Mouse (Mus musculus): ENCODE measurements around the gene Zfp609. TPM values are rescaled to one million over a fixed set of nuclear protein-coding genes. Genes with fewer than 3 reads are reported as not detected.

Gene Zfp609
- polyA plus RNA-seq, 1 experiment from 2014 or later, result 9.2 TPM

DNA sequence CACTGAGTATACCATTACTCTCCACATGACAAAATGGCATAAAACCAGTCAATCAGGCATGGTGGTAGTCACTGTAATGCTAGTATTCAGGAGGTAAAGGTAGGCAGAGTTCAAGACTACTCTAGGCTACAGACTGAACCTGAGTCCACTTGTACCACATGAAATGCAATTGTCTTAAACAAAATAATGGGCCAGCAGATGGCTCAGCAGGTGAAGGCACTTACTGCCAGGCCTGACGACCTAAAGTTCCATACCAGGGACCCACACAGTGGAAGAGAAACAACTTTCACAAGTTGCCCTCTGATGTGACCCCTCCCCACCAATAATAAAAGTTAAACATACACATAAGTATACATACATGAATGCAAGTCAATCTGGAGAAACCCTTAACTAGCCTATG, 19.5 kb downstream of the Zfp609 start:
- 77% methylated on average over 1 of the region's 1 CpGs for WGBS
- no peak for ATAC-seq (ENCODE audit: low FRiP score, low TSS enrichment)

DNA sequence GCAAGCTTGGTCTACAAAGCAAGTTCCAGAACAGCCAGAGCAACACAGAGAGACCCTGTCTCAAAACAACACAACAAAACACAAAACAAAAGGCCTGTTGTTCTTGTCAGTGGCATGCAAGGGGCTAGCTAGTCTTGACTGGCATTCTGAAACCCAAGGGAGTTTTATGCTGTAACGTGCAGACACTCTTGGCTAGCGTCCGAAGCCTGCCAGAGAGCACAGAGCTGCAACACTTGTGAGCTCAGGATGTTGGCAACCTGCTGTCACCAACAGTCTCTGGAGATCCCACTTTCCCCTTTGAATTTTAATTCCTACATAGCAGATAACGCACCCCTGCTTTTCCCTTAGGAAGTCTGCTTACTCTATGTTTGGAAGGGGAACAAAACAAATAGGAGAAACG, 20.1 kb downstream of the Zfp609 start:
- 38% methylated on average over 5 of the region's 5 CpGs for WGBS
- H3K4me3 ChIP-seq (replicated peaks; ENCODE audit: low read depth, low read length), result no peak overlapping the region
- no peaks in the 10 kb centered on the region for H3K36me3 ChIP-seq (ENCODE audit: control insufficient read depth, insufficient read depth, low read length)
- H3K27ac ChIP-seq (replicated peaks; ENCODE audit: low read depth, low read length), result no peak overlapping the region
- no peaks in the 10 kb centered on the region for H3K9me3 ChIP-seq (ENCODE audit: control insufficient read depth, low read length)
- ATAC-seq (ENCODE audit: low FRiP score, low TSS enrichment), result no peak
- H3K4me1 ChIP-seq (ENCODE audit: control insufficient read depth, insufficient read depth, low read length), result 0 out of 2 replicates have a peak, but pooled peaks cover 2% of the 10 kb centered on the region
- H3K27me3 ChIP-seq (ENCODE audit: control insufficient read depth, insufficient read depth, low read length), result no peaks in the 10 kb centered on the region
- no peak overlapping the region for H3K4me2 ChIP-seq (ENCODE audit: low read length)
- H3K9ac ChIP-seq (replicated peaks; ENCODE audit: low read length), result no peak overlapping the region
- DNase-seq, result peak; percentile 57

More for the DNA sequence above, 19.5 kb downstream of the Zfp609 start:
- H3K36me3 ChIP-seq (ENCODE audit: control insufficient read depth, insufficient read depth, low read length), result no peaks in the 10 kb centered on the region
- H3K9ac ChIP-seq (replicated peaks; ENCODE audit: low read length), result no peak overlapping the region
- 0 out of 2 replicates have a peak, but pooled peaks cover 2% of the 10 kb centered on the region for H3K4me1 ChIP-seq (ENCODE audit: control insufficient read depth, insufficient read depth, low read length)
- H3K9me3 ChIP-seq (ENCODE audit: control insufficient read depth, low read length), result no peaks in the 10 kb centered on the region
- no peak overlapping the region for H3K4me3 ChIP-seq (replicated peaks; ENCODE audit: low read depth, low read length)
- H3K27ac ChIP-seq (replicated peaks; ENCODE audit: low read depth, low read length), result no peak overlapping the region
- no peaks in the 10 kb centered on the region for H3K27me3 ChIP-seq (ENCODE audit: control insufficient read depth, insufficient read depth, low read length)
- H3K4me2 ChIP-seq (ENCODE audit: low read length), result no peak overlapping the region
- no peak for DNase-seq

DNA sequence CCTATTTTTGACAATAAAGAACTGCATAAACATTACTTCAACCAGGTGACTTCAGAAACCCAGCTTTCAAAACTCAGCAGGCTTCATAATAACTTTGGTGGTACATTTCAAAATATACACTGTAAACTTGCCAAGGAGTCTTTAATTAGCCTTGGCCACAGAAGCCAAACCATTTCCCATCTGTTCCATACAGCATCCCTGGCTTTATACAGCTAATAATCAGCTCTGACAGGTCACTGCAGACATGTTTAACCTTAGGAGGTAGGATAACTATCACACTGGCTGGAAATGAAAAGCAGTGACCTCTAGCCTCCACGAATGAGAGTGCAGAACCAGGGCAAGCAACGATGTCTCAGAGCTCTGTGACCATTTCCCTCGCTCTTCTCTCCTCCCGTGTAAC, 27.6 kb downstream of the Zfp609 start:
- DNase-seq, result no peak
- Histone ChIP-seq H3K9me3 (ENCODE audit: control insufficient read depth, low read length) (no peaks in the 10 kb centered on the region), H3K4me3 (replicated peaks; ENCODE audit: low read depth, low read length) (no peak overlapping the region), H3K9ac (replicated peaks; ENCODE audit: low read length) (no peak overlapping the region), H3K4me2 (ENCODE audit: low read length) (no peak overlapping the region), H3K27ac (replicated peaks; ENCODE audit: low read depth, low read length) (no peak overlapping the region), H3K4me1 (ENCODE audit: control insufficient read depth, insufficient read depth, low read length) (0 out of 2 replicates have a peak, but pooled peaks cover 1% of the 10 kb centered on the region), H3K27me3 (ENCODE audit: control insufficient read depth, insufficient read depth, low read length) (no peaks in the 10 kb centered on the region), H3K36me3 (ENCODE audit: control insufficient read depth, insufficient read depth, low read length) (peaks cover 5% of the 10 kb centered on the region; the same call in 1 of the 2 replicates)
- no peak for ATAC-seq (ENCODE audit: low FRiP score, low TSS enrichment)
- 80% methylated on average over 4 of the region's 4 CpGs for WGBS

DNA sequence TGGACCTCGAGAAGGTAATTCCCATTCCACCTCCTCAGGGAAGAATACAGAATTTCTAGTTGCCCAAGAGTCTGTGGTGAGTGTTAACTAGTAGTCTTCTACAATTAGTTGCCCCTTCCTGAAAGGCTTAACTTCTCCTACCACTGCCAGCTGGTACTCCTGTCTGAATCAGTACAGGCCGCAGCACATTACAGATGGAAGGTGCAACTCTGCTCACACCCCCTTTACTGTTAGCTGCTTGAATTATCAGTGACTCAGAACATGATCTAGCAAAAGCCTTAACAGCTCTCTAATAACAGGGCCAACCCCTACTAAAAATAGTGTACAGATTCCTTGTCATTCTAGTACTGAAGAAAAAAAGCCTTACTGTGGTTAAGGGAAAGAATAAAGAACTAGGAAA, 31.7 kb downstream of the Zfp609 start:
- Histone ChIP-seq H3K36me3 (ENCODE audit: control insufficient read depth, insufficient read depth, low read length) (peaks cover 15% of the 10 kb centered on the region; the same call in 1 of the 2 replicates), H3K27me3 (ENCODE audit: control insufficient read depth, insufficient read depth, low read length) (no peaks in the 10 kb centered on the region), H3K4me1 (ENCODE audit: control insufficient read depth, insufficient read depth, low read length) (peaks cover 28% of the 10 kb centered on the region), H3K4me2 (ENCODE audit: low read length) (no peak overlapping the region), H3K9me3 (ENCODE audit: control insufficient read depth, low read length) (no peaks in the 10 kb centered on the region), H3K27ac (replicated peaks; ENCODE audit: low read depth, low read length) (no peak overlapping the region), H3K9ac (replicated peaks; ENCODE audit: low read length) (no peak overlapping the region), H3K4me3 (replicated peaks; ENCODE audit: low read depth, low read length) (no peak overlapping the region)
- ATAC-seq (ENCODE audit: low FRiP score, low TSS enrichment), result no peak
- no peak for DNase-seq
- WGBS, result 96% methylated on average over 2 of the region's 2 CpGs

DNA sequence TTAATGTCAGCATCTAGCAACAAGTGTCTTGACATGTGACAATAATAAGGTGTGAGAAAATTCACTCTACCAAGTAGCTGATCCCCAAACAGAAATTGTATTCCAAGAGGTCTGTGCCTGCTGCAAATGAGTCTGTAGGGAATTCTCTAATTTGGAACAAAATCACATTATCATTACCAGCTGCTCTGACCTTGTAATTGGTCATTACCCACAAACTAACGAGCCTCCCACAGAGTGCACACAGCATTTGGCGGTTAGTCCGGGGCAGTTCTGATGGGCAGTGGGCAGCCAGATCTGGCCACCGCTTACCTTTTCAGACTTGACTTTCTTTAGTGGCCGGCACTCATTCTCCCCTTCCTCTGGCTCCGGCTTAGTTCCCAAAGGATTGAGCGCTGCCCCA, 33.1 kb downstream of the Zfp609 start:
- Histone ChIP-seq H3K36me3 (ENCODE audit: control insufficient read depth, insufficient read depth, low read length) (peaks cover 15% of the 10 kb centered on the region; the same call in 1 of the 2 replicates), H3K9ac (replicated peaks; ENCODE audit: low read length) (no peak overlapping the region), H3K27me3 (ENCODE audit: control insufficient read depth, insufficient read depth, low read length) (no peaks in the 10 kb centered on the region), H3K27ac (replicated peaks; ENCODE audit: low read depth, low read length) (no peak overlapping the region), H3K4me2 (ENCODE audit: low read length) (no peak overlapping the region), H3K4me3 (replicated peaks; ENCODE audit: low read depth, low read length) (no peak overlapping the region), H3K9me3 (ENCODE audit: control insufficient read depth, low read length) (no peaks in the 10 kb centered on the region), H3K4me1 (ENCODE audit: control insufficient read depth, insufficient read depth, low read length) (peaks cover 32% of the 10 kb centered on the region)
- ATAC-seq (ENCODE audit: low FRiP score, low TSS enrichment) (no peak), DNase-seq (no peak)
- WGBS, result 74% methylated on average over 7 of the region's 7 CpGs

DNA sequence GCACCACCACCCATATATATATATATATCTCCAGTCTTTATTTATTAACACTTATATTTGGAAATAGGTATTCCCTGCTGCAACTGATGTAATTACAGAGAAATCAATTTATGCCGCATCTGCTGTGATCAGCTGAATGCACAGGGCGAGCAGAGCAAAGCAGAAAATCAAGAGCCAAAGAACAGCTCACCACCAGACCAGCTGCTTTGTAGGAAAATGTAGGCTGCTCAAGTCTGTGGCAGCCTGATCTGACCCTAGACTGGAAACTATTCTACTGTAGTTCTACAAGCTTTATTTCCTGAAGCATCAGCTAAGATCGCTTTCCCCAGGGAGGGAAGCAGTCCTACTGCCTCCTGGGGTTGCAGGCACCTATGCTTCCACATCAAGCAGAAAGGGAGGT, 33.9 kb downstream of the Zfp609 start:
- no peak for DNase-seq
- no peak for ATAC-seq (ENCODE audit: low FRiP score, low TSS enrichment)

DNA sequence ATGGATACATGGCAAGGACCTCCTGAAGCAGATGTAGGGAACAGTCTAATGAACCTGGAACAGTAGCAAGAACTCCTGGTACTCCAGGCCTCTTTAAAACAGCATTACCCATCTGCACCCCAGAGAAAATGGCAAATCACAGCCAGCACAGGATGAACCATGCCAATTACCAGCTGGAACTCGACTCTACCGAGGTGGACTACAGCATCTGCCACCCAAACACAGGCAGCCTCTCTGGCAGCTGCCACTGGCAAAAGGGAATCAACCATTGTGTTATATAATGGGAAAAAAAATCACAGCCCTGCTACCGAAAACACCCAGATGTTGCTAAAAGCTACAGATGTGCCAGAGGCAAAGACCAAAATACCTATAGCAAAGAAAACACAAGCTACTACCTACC, 34.3 kb downstream of the Zfp609 start:
- no peak overlapping the region; the same call in 1 of the 2 replicates for H3K27ac ChIP-seq (replicated peaks; ENCODE audit: low read depth, low read length)
- WGBS, result 65% methylated on average over 3 of the region's 3 CpGs
- H3K4me3 ChIP-seq (replicated peaks; ENCODE audit: low read depth, low read length), result no peak overlapping the region
- DNase-seq, result no peak
- H3K27me3 ChIP-seq (ENCODE audit: control insufficient read depth, insufficient read depth, low read length), result no peaks in the 10 kb centered on the region
- no peak overlapping the region for H3K9ac ChIP-seq (replicated peaks; ENCODE audit: low read length)
- peaks cover 15% of the 10 kb centered on the region; the same call in 1 of the 2 replicates for H3K36me3 ChIP-seq (ENCODE audit: control insufficient read depth, insufficient read depth, low read length)
- ATAC-seq (ENCODE audit: low FRiP score, low TSS enrichment), result no peak
- peaks cover 36% of the 10 kb centered on the region for H3K4me1 ChIP-seq (ENCODE audit: control insufficient read depth, insufficient read depth, low read length)
- H3K4me2 ChIP-seq (ENCODE audit: low read length), result no peak overlapping the region
- H3K9me3 ChIP-seq (ENCODE audit: control insufficient read depth, low read length), result no peaks in the 10 kb centered on the region

More for the DNA sequence above, 33.9 kb downstream of the Zfp609 start:
- Histone ChIP-seq H3K4me2 (ENCODE audit: low read length) (no peak overlapping the region), H3K9ac (replicated peaks; ENCODE audit: low read length) (no peak overlapping the region), H3K4me3 (replicated peaks; ENCODE audit: low read depth, low read length) (no peak overlapping the region), H3K9me3 (ENCODE audit: control insufficient read depth, low read length) (no peaks in the 10 kb centered on the region), H3K27me3 (ENCODE audit: control insufficient read depth, insufficient read depth, low read length) (no peaks in the 10 kb centered on the region), H3K36me3 (ENCODE audit: control insufficient read depth, insufficient read depth, low read length) (peaks cover 15% of the 10 kb centered on the region; the same call in 1 of the 2 replicates), H3K27ac (replicated peaks; ENCODE audit: low read depth, low read length) (0 out of 2 replicates have a peak overlapping the region, but pooled peaks have one; percentile 32), H3K4me1 (ENCODE audit: control insufficient read depth, insufficient read depth, low read length) (peaks cover 32% of the 10 kb centered on the region)
- WGBS, result 82% methylated on average over 3 of the region's 3 CpGs

DNA sequence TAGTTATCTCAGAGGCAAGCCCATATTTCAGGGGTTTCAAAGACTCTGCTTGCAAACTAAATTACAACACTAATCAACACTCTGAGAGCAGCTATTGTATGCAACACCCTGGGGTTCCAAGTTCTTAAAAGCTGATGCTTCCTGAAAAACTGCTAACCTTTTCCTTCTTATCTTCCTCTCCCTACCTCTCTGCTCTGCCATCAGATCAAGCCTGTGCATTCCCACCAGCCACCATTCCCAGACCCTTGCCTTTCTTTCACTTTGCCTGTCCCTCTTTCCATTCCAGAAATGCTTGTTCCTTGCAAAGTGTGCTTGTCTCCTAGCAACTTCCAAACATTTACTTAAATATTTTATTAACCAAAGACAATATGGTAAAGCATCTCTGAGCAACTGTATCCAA, 35.5 kb downstream of the Zfp609 start:
- Histone ChIP-seq H3K9me3 (ENCODE audit: control insufficient read depth, low read length) (no peaks in the 10 kb centered on the region), H3K4me2 (ENCODE audit: low read length) (no peak overlapping the region), H3K27ac (replicated peaks; ENCODE audit: low read depth, low read length) (no peak overlapping the region), H3K36me3 (ENCODE audit: control insufficient read depth, insufficient read depth, low read length) (peaks cover 15% of the 10 kb centered on the region; the same call in 1 of the 2 replicates), H3K4me3 (replicated peaks; ENCODE audit: low read depth, low read length) (no peak overlapping the region), H3K27me3 (ENCODE audit: control insufficient read depth, insufficient read depth, low read length) (no peaks in the 10 kb centered on the region), H3K4me1 (ENCODE audit: control insufficient read depth, insufficient read depth, low read length) (peaks cover 48% of the 10 kb centered on the region), H3K9ac (replicated peaks; ENCODE audit: low read length) (no peak overlapping the region)
- DNase-seq, result no peak
- ATAC-seq (ENCODE audit: low FRiP score, low TSS enrichment), result no peak

DNA sequence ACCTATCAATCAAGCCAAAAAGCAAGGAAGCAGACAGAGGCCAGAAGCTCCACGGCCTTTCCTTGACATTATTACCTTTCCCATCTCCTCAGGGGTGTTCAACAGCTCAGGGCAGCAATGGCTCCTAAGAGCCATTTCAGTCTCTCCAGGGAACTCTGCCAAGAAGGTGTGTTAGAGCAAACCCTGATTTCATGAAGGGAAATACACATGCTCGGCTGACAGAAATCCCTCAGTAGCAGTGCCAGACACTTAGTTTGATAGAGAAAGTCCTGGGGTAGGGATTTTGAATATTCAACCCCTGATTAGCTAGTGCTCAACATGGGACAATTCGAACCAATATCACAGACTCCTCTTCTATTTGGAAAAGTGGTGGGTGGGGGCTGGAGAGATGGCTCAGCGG, 36.3 kb downstream of the Zfp609 start:
- Histone ChIP-seq H3K9ac (replicated peaks; ENCODE audit: low read length) (no peak overlapping the region), H3K4me3 (replicated peaks; ENCODE audit: low read depth, low read length) (no peak overlapping the region), H3K9me3 (ENCODE audit: control insufficient read depth, low read length) (no peaks in the 10 kb centered on the region), H3K27ac (replicated peaks; ENCODE audit: low read depth, low read length) (0 out of 2 replicates have a peak overlapping the region, but pooled peaks have one; percentile 26), H3K4me2 (ENCODE audit: low read length) (no peak overlapping the region), H3K4me1 (ENCODE audit: control insufficient read depth, insufficient read depth, low read length) (peaks cover 51% of the 10 kb centered on the region), H3K27me3 (ENCODE audit: control insufficient read depth, insufficient read depth, low read length) (no peaks in the 10 kb centered on the region), H3K36me3 (ENCODE audit: control insufficient read depth, insufficient read depth, low read length) (peaks cover 15% of the 10 kb centered on the region; the same call in 1 of the 2 replicates)
- DNase-seq (no peak), ATAC-seq (ENCODE audit: low FRiP score, low TSS enrichment) (no peak)
- WGBS, result 78% methylated on average over 4 of the region's 4 CpGs

All from midbrain, embryonic 14.5 days (tissue).